Mouse (Mus musculus) kidney, postnatal 0 days (tissue): ENCODE results near the gene Prkca. TPM values are rescaled to one million over a fixed set of nuclear protein-coding genes. Genes with fewer than 3 reads are reported as not detected.

Experiments used
- ATAC-seq: fragments of 200-750 bp; cut with Nextera tagmentation; replicated peaks from 2 replicates; pipeline ENCODE4 v1.8.0; 2017; ENCODE audit warnings: low read depth, moderate number of reproducible peaks, moderate TSS enrichment, moderate library complexity; ENCODE audit not compliant: low FRiP score
- DNase-seq: peaks from one replicate; pipeline ENCODE4 v3.0.0-alpha.2; 2016; ENCODE audit warnings: low spot score
- H3K27ac ChIP-seq: fragments of 300-500 bp; sonication (generic); 2 replicates; pipeline ENCODE4 v1.5.1; 2014; ENCODE audit warnings: mild to moderate bottlenecking
- H3K27me3 ChIP-seq: fragments of 300-500 bp; sonication (generic); 2 replicates; pipeline ENCODE4 v1.6.1; 2014; ENCODE audit warnings: low read length, mixed read lengths; ENCODE audit not compliant: insufficient read depth
- H3K36me3 ChIP-seq: fragments of 300-500 bp; sonication (generic); 2 replicates; pipeline ENCODE4 v1.6.1; 2014; ENCODE audit warnings: low read length, mixed read lengths; ENCODE audit not compliant: insufficient read depth
- H3K4me1 ChIP-seq: fragments of 300-500 bp; sonication (generic); replicated peaks from 2 replicates; pipeline ENCODE4 v1.6.1; 2014; ENCODE audit warnings: antibody characterized with exemption, low read length, mixed read lengths; ENCODE audit not compliant: insufficient read depth
- H3K4me2 ChIP-seq: fragments of 300-500 bp; sonication (generic); 2 replicates; pipeline ENCODE4 v1.6.1; 2014; ENCODE audit warnings: mild to moderate bottlenecking, low read length, moderate library complexity, mixed read lengths
- H3K4me3 ChIP-seq: fragments of 300-500 bp; sonication (generic); replicated peaks from 2 replicates; pipeline ENCODE4 v1.5.1; 2014; ENCODE audit warnings: low read depth, low read length
- H3K9ac ChIP-seq: fragments of 300-500 bp; sonication (generic); 2 replicates; pipeline ENCODE4 v1.6.1; 2014; ENCODE audit warnings: low read depth, low read length
- H3K9me3 ChIP-seq: fragments of 300-500 bp; sonication (generic); replicated peaks from 2 replicates; pipeline ENCODE4 v1.6.1; 2016; ENCODE audit warnings: low read length, inconsistent platforms, mixed read lengths
- CTCF ChIP-seq: IDR thresholded peaks from 2 replicates; pipeline ENCODE4 v1.5.1; 2016; ENCODE audit warnings: antibody characterized with exemption, low read depth, mild to moderate bottlenecking, moderate library complexity
- WGBS: fragments of 180-500 bp; shearing (Covaris S2); extraction: QIAGEN DNeasy Blood & Tissue Kit; methylation state at CpG from one replicate; pipeline ENCODE4 v1.1.7; 2014; 5-methylcytosine and 5-hydroxymethylcytosine counted together
- polyA plus RNA-seq: library from polyadenylated mRNA; unstranded; fragments of >200 nt; fragmentation: Nextera tagmentation; extraction: Ambion mirVana; gene quantifications from 2 replicates; pipeline ENCODE4 v1.2.1, GENCODE M21; 2015

Prkca gene
- polyA plus RNA-seq, 1 experiment from 2014 or later: 9.3 TPM

- no peak overlapping the region for H3K9ac ChIP-seq
- no peak for ATAC-seq
- no peaks in the 10 kb centered on the region for H3K36me3 ChIP-seq
- H3K27me3 ChIP-seq: no peaks in the 10 kb centered on the region
- WGBS: 65% methylated on average over 7 of the region's 7 CpGs
- H3K9me3 ChIP-seq: no peaks in the 10 kb centered on the region
- no peak overlapping the region for H3K27ac ChIP-seq
- no peak overlapping the region for H3K4me2 ChIP-seq
- H3K4me1 ChIP-seq: no peaks in the 10 kb centered on the region
- no peak for TF ChIP-seq CTCF
- DNase-seq: no peak
- H3K4me3 ChIP-seq: no peak overlapping the region
Measured at GRCm38 (mm10) chr11:108376815-108377214, 33.1 kb upstream of the Prkca start.

GRCm38 (mm10) chr11:108367046-108367445, 23.3 kb upstream of the Prkca start:
- no peaks in the 10 kb centered on the region for H3K36me3 ChIP-seq
- H3K4me3 ChIP-seq: no peak overlapping the region
- H3K4me1 ChIP-seq: no peaks in the 10 kb centered on the region
- no peak for ATAC-seq
- no peak overlapping the region for H3K9ac ChIP-seq
- no peaks in the 10 kb centered on the region for H3K27me3 ChIP-seq
- DNase-seq: no peak
- H3K27ac ChIP-seq: no peak overlapping the region
- WGBS: 62% methylated on average over 1 of the region's 1 CpGs
- H3K9me3 ChIP-seq: no peaks in the 10 kb centered on the region
- TF ChIP-seq CTCF: no peak
- no peak overlapping the region for H3K4me2 ChIP-seq

DNA sequence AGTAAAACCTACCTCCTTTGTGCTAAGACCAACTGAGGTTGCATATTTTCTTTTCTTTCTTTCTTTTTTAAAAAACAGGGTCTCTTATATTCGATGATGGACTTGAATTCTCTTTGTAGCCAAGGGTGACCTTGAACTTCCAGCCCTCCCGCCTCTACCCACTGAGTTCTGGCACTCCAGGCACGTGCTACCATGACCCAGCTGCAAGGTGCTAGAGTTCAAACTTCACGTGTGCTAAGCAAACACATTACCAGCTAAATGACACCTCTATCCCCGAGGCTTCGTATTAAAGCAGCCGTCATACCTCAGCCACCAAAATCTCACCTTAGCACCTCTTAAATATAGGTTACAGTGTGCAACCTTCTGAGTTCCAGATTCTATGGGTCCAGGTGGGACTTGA, 21.9 kb upstream of the Prkca start:
- WGBS: 53% methylated on average over 7 of the region's 7 CpGs
- TF ChIP-seq CTCF: no peak
- Histone ChIP-seq H3K4me1 (no peaks in the 10 kb centered on the region), H3K4me3 (no peak overlapping the region), H3K4me2 (no peak overlapping the region), H3K9ac (no peak overlapping the region), H3K9me3 (no peaks in the 10 kb centered on the region), H3K27me3 (no peaks in the 10 kb centered on the region), H3K36me3 (no peaks in the 10 kb centered on the region), H3K27ac (no peak overlapping the region)
- ATAC-seq (no peak), DNase-seq (no peak)

- DNase-seq (peak; percentile 35), ATAC-seq (peak; percentile 33; the same call in 1 of the 2 replicates)
- 39% methylated on average over 5 of the region's 7 CpGs for WGBS
- Histone ChIP-seq H3K4me3 (no peak overlapping the region), H3K36me3 (no peaks in the 10 kb centered on the region), H3K9ac (no peak overlapping the region), H3K27ac (0 out of 2 replicates have a peak overlapping the region, but pooled peaks have one; percentile 25), H3K27me3 (no peaks in the 10 kb centered on the region), H3K9me3 (no peaks in the 10 kb centered on the region), H3K4me2 (no peak overlapping the region), H3K4me1 (no peaks in the 10 kb centered on the region)
- TF ChIP-seq CTCF: no peak
Measured at GRCm38 (mm10) chr11:108364945-108365589, 21.3 kb upstream of the Prkca start.

DNA sequence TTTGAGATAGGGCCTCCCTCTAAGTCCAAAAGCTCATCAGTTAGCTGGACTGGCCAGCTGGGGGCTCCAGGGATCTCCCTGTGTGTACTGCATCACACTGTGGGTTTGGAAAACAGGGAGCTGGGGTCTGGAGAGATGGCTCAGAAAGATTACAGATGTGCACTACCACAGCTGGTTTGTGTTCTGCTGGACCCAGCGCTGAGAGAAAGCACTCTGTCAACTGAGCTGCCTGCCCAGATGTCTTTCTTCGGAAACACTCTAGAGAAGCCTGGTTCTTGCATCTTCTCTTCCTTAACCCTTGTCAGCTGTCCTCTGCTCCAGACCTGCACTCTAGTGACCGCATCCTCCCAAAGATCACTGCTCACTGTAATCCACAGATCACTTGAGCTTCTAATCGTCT, 20.3 kb upstream of the Prkca start:
- DNase-seq (peak; percentile 29), ATAC-seq (no peak)
- Histone ChIP-seq H3K27ac (no peak overlapping the region), H3K4me2 (no peak overlapping the region), H3K36me3 (no peaks in the 10 kb centered on the region), H3K9me3 (no peaks in the 10 kb centered on the region), H3K27me3 (no peaks in the 10 kb centered on the region), H3K4me3 (no peak overlapping the region), H3K4me1 (no peaks in the 10 kb centered on the region), H3K9ac (no peak overlapping the region)
- no peak for TF ChIP-seq CTCF
- WGBS: 38% methylated on average over 4 of the region's 4 CpGs

DNA sequence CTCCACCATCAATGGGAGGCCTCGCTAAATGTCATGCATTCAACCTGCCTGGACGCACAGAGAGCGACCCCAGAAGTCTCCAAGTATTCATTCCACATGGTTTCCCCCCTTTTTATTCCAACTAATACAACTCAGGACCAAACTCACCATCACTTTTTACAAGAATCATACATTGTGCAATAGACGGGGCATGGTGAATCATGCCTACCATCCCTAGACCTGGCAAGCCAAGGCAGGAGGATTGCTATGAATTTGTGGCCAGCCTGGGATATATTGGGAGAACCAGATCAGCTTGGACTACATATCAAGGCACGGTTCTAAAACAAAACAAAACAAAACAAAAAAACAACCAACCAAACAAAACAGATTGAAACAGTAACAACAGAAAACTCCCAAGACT, 19.2 kb upstream of the Prkca start:
- ATAC-seq (no peak), DNase-seq (no peak)
- H3K9ac ChIP-seq: no peak overlapping the region
- no peaks in the 10 kb centered on the region for H3K36me3 ChIP-seq
- no peaks in the 10 kb centered on the region for H3K27me3 ChIP-seq
- no peaks in the 10 kb centered on the region for H3K9me3 ChIP-seq
- H3K4me1 ChIP-seq: no peaks in the 10 kb centered on the region
- TF ChIP-seq CTCF: no peak
- H3K4me2 ChIP-seq: no peak overlapping the region
- 86% methylated on average over 5 of the region's 5 CpGs for WGBS
- H3K4me3 ChIP-seq: no peak overlapping the region
- no peak overlapping the region for H3K27ac ChIP-seq

- H3K4me1 ChIP-seq: no peaks in the 10 kb centered on the region
- no peaks in the 10 kb centered on the region for H3K36me3 ChIP-seq
- no peak for TF ChIP-seq CTCF
- H3K27ac ChIP-seq: no peak overlapping the region
- H3K4me3 ChIP-seq: no peak overlapping the region
- no peak overlapping the region for H3K9ac ChIP-seq
- DNase-seq (no peak), ATAC-seq (no peak)
- WGBS: 88% methylated on average over 4 of the region's 4 CpGs
- H3K4me2 ChIP-seq: no peak overlapping the region
- H3K27me3 ChIP-seq: no peaks in the 10 kb centered on the region
- H3K9me3 ChIP-seq: no peaks in the 10 kb centered on the region
Measured at GRCm38 (mm10) chr11:108360983-108361382, 17.3 kb upstream of the Prkca start.
